Mouse (Mus musculus) layer of hippocampus, postnatal 25 days (tissue): ENCODE results near the gene Fam120a. TPM values are rescaled to one million over a fixed set of nuclear protein-coding genes. Genes with fewer than 3 reads are reported as not detected.

ENCODE experiments used
- DNase-seq, 2 experiments: peaks; one replicate each; pipeline ENCODE4 v3.0.0; 2022; ENCODE audit warnings: mixed read lengths in 2 of 2, low spot score in 1 of 2; ENCODE audit errors: extremely low spot score in 1 of 2
- total RNA-seq, 2 experiments: library from RNA; stranded (reverse); gene quantifications; 2 replicates each; pipeline ENCODE4 v1.2.3; 2021

Gene Fam120a
- total RNA-seq, 2 experiments from 2014 or later, result 116 to 119 TPM

- peak; percentile 36 to 40 for DNase-seq
These were observed 681 bp downstream of the Fam120a start for GRCm38 (mm10) chr13:48966851-48967821.

- peak in 1 of 2 experiments; percentile 44 for DNase-seq
These were observed 2.0 kb downstream of the Fam120a start for GRCm38 (mm10) chr13:48965559-48966525.

GRCm38 (mm10) chr13:48964850-48965249 lies 3.0 kb downstream of the Fam120a start:
- DNase-seq, result no peak

- no peak for DNase-seq
These were observed 4.7 kb downstream of the Fam120a start for GRCm38 (mm10) chr13:48963111-48963510.

- DNase-seq, result no peak
These were observed 5.3 kb downstream of the Fam120a start for GRCm38 (mm10) chr13:48962519-48962918.

- DNase-seq, result no peak
These were observed 9.2 kb downstream of the Fam120a start for GRCm38 (mm10) chr13:48958608-48959007.

GRCm38 (mm10) chr13:48954825-48955224 lies 13.0 kb downstream of the Fam120a start:
- DNase-seq, result no peak

- no peak for DNase-seq
These were observed 17.1 kb downstream of the Fam120a start for GRCm38 (mm10) chr13:48950600-48951241.

- no peak for DNase-seq
These were observed 18.9 kb downstream of the Fam120a start for GRCm38 (mm10) chr13:48948951-48949350.

GRCm38 (mm10) chr13:48944571-48944970 lies 23.2 kb downstream of the Fam120a start:
- no peak for DNase-seq

- DNase-seq, result no peak
These were observed 25.3 kb downstream of the Fam120a start for GRCm38 (mm10) chr13:48942471-48942870.

- no peak for DNase-seq
These were observed 26.0 kb downstream of the Fam120a start for GRCm38 (mm10) chr13:48941773-48942172.

- DNase-seq, result no peak
These were observed 33.2 kb downstream of the Fam120a start for GRCm38 (mm10) chr13:48934597-48934996.

- DNase-seq, result no peak
These were observed 35.1 kb downstream of the Fam120a start for GRCm38 (mm10) chr13:48932692-48933091.

GRCm38 (mm10) chr13:48931687-48932086 lies 36.1 kb downstream of the Fam120a start:
- DNase-seq, result no peak

GRCm38 (mm10) chr13:48931232-48931631 lies 36.6 kb downstream of the Fam120a start:
- no peak for DNase-seq

- DNase-seq, result no peak
These were observed 38.2 kb downstream of the Fam120a start for GRCm38 (mm10) chr13:48929535-48930110.

- no peak for DNase-seq
These were observed 40.2 kb downstream of the Fam120a start for GRCm38 (mm10) chr13:48927609-48928008.

- no peak for DNase-seq
These were observed 45.1 kb downstream of the Fam120a start for GRCm38 (mm10) chr13:48922712-48923111.

GRCm38 (mm10) chr13:48921256-48921655 lies 46.6 kb downstream of the Fam120a start:
- DNase-seq, result no peak
